Mouse (Mus musculus) megakaryocyte, embryonic 14.5 days (primary cell): ENCODE data around the gene Usp21. TPM values are rescaled to one million over a fixed set of nuclear protein-coding genes. Genes with fewer than 3 reads are reported as not detected.
A peak's percentile ranks its signal among the peaks of the same experiment; 100 is the strongest.

ENCODE experiments used
- H3K27me3 ChIP-seq: replicated peaks from 2 replicates; pipeline ENCODE3; 2012; ENCODE audit warnings: inconsistent platforms
- H3K36me3 ChIP-seq: replicated peaks from 2 replicates; pipeline ENCODE3; 2012; ENCODE audit warnings: low read length, inconsistent platforms, mixed read lengths
- H3K4me1 ChIP-seq: 2 replicates; pipeline ENCODE4 v1.6.1; 2012; ENCODE audit warnings: inconsistent platforms
- H3K4me3 ChIP-seq: replicated peaks from 2 replicates; pipeline ENCODE3; 2012; ENCODE audit warnings: moderate library complexity, mild to moderate bottlenecking, inconsistent platforms
- H3K9me3 ChIP-seq: 2 replicates; pipeline ENCODE4 v1.6.1; 2012; ENCODE audit warnings: inconsistent platforms
- FLI1 ChIP-seq: IDR thresholded peaks from 2 replicates; pipeline ENCODE4 v1.6.1; 2012; ENCODE audit warnings: low read length, inconsistent platforms, mixed read lengths
- GATA1 ChIP-seq: IDR thresholded peaks from 3 replicates; pipeline ENCODE4 v1.6.1; 2012; ENCODE audit warnings: mixed read lengths, low read length, inconsistent platforms, borderline replicate concordance
- polyA plus RNA-seq: library from polyadenylated mRNA; stranded (reverse); fragments of >175 nt; gene quantifications from 2 replicates; pipeline ENCODE4 v1.2.3, GENCODE M21; 2012; ENCODE audit warnings: low replicate concordance; ENCODE audit not compliant: insufficient read depth

Usp21 gene
- polyA plus RNA-seq, 1 experiment, result 33.2 TPM

GRCm38 (mm10) chr1:171285096-171285892, 2.5 kb downstream of the Usp21 start:
- H3K4me1 ChIP-seq, result peaks cover 66% of the 10 kb centered on the region
- H3K27me3 ChIP-seq, result no peaks in the 10 kb centered on the region
- H3K36me3 ChIP-seq, result peaks cover 69% of the 10 kb centered on the region
- H3K9me3 ChIP-seq, result no peaks in the 10 kb centered on the region
- H3K4me3 ChIP-seq, result peak overlapping the region; percentile 64
- TF ChIP-seq FLI1, result no peak
- no peak for TF ChIP-seq GATA1

- Histone ChIP-seq H3K9me3 (no peaks in the 10 kb centered on the region), H3K36me3 (peaks cover 63% of the 10 kb centered on the region), H3K27me3 (no peaks in the 10 kb centered on the region), H3K4me3 (no peak overlapping the region), H3K4me1 (peaks cover 72% of the 10 kb centered on the region)
- TF ChIP-seq GATA1, result no peak
- TF ChIP-seq FLI1, result no peak
These were observed 3.3 kb downstream of the Usp21 start for GRCm38 (mm10) chr1:171284491-171284890.

GRCm38 (mm10) chr1:171283188-171284160, 4.3 kb downstream of the Usp21 start:
- Histone ChIP-seq H3K27me3 (no peaks in the 10 kb centered on the region), H3K4me1 (peaks cover 68% of the 10 kb centered on the region), H3K4me3 (no peak overlapping the region), H3K36me3 (peaks cover 59% of the 10 kb centered on the region), H3K9me3 (no peaks in the 10 kb centered on the region)
- TF ChIP-seq GATA1, result no peak

- peaks cover 59% of the 10 kb centered on the region for H3K4me1 ChIP-seq
- no peaks in the 10 kb centered on the region for H3K27me3 ChIP-seq
- peak overlapping the region; percentile 95 for H3K4me3 ChIP-seq
- H3K36me3 ChIP-seq, result peaks cover 66% of the 10 kb centered on the region
- no peaks in the 10 kb centered on the region for H3K9me3 ChIP-seq
- TF ChIP-seq GATA1 (no peak), FLI1 (no peak)
These were observed 5.5 kb downstream of the Usp21 start for GRCm38 (mm10) chr1:171282086-171282805.

GRCm38 (mm10) chr1:171281528-171281923, 6.3 kb downstream of the Usp21 start:
- H3K4me3 ChIP-seq, result peak overlapping the region; percentile 95
- no peaks in the 10 kb centered on the region for H3K27me3 ChIP-seq
- peaks cover 71% of the 10 kb centered on the region for H3K36me3 ChIP-seq
- no peaks in the 10 kb centered on the region for H3K9me3 ChIP-seq
- TF ChIP-seq GATA1 (no peak), FLI1 (no peak)
- H3K4me1 ChIP-seq, result peaks cover 52% of the 10 kb centered on the region

GRCm38 (mm10) chr1:171280916-171281527, 6.8 kb downstream of the Usp21 start, which contains the start of gene Ppox:
Ppox (minus strand) TSS chr1:171281186.
- H3K4me3 ChIP-seq, result peak within 1 kb of the TSS; percentile 95
- H3K27me3 ChIP-seq, result no peaks in the 10 kb centered on the region
- H3K9me3 ChIP-seq, result no peaks in the 10 kb centered on the region
- TF ChIP-seq FLI1 (no peak), GATA1 (no peak)
- peaks cover 71% of the 10 kb centered on the region for H3K36me3 ChIP-seq
- peaks cover 47% of the 10 kb centered on the region for H3K4me1 ChIP-seq

- peaks cover 71% of the 10 kb centered on the region for H3K36me3 ChIP-seq
- H3K4me1 ChIP-seq, result peaks cover 40% of the 10 kb centered on the region
- no peaks in the 10 kb centered on the region for H3K9me3 ChIP-seq
- H3K27me3 ChIP-seq, result no peaks in the 10 kb centered on the region
- H3K4me3 ChIP-seq, result peak overlapping the region; percentile 95
- no peak for TF ChIP-seq GATA1
- no peak for TF ChIP-seq FLI1
These were observed 7.4 kb downstream of the Usp21 start for GRCm38 (mm10) chr1:171280250-171280915.

GRCm38 (mm10) chr1:171279721-171280120, 8.1 kb downstream of the Usp21 start:
- TF ChIP-seq GATA1 (no peak), FLI1 (no peak)
- peaks cover 34% of the 10 kb centered on the region for H3K4me1 ChIP-seq
- H3K9me3 ChIP-seq, result no peaks in the 10 kb centered on the region
- H3K4me3 ChIP-seq, result peak overlapping the region; percentile 95
- no peaks in the 10 kb centered on the region for H3K27me3 ChIP-seq
- H3K36me3 ChIP-seq, result peaks cover 71% of the 10 kb centered on the region

GRCm38 (mm10) chr1:171279012-171279705, 8.6 kb downstream of the Usp21 start:
- H3K27me3 ChIP-seq, result no peaks in the 10 kb centered on the region
- H3K9me3 ChIP-seq, result no peaks in the 10 kb centered on the region
- H3K36me3 ChIP-seq, result peaks cover 71% of the 10 kb centered on the region
- peaks cover 29% of the 10 kb centered on the region for H3K4me1 ChIP-seq
- TF ChIP-seq FLI1, result no peak
- TF ChIP-seq GATA1, result no peak
- no peak overlapping the region for H3K4me3 ChIP-seq
